Comparison of ENCODE assay signal across 8 mouse cellular contexts in the genomic region with DNA sequence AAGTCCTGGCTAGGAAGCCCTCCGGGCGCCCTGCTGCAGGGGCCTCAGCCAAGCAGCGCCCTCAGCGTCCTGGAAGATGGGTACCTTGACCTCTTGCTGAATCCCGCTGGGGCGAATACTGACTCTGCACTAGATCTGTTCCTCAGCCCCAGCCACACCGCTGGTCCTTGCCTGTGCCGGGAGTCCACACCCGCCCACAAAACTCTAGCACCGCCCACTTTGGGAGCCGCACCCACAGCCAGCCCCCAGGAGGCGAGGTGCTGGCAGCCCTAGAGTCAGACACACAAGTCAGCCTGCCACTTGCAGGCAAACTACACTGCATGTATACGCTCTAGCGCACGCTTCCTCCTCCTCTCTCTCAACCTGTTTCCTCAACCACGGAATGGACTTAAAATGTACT. TPM values are rescaled to one million over a fixed set of nuclear protein-coding genes. Genes with fewer than 3 reads are reported as not detected.
A peak's percentile ranks its signal among the peaks of the same experiment; 100 is the strongest.
DNase-seq lines count a peak whose midpoint lies in the region; ATAC-seq lines count a peak whose summit lies in the region.

A gene (minus strand): TSS at position 148 of the 400 bp plus-strand sequence.

- no peak within 1 kb of the TSS for H3K4me3 ChIP-seq in forebrain, embryonic 11.5 days (ENCODE audit: low read depth, low read length)
- no peak within 1 kb of the TSS for H3K4me3 ChIP-seq in forebrain, embryonic 10.5 days
- H3K4me3 ChIP-seq in embryonic facial prominence, embryonic 15.5 days (replicated peaks): 0 out of 2 replicates have a peak within 1 kb of the TSS, but pooled peaks have one; percentile 9

- DNase-seq in forebrain, embryonic 11.5 days (ENCODE audit: low spot score): peak; percentile 57
- no peak for DNase-seq in forebrain, embryonic 10.5 days (ENCODE audit: extremely low spot score, low spot score)
- peak; percentile 40 for DNase-seq in heart, postnatal 25 days (ENCODE audit: low spot score)
- peak; percentile 2 to 10 for DNase-seq in left cerebral cortex, postnatal 25 days (ENCODE audit: low spot score in 2 of 2)
- DNase-seq in testis, postnatal 14 days (ENCODE audit: low spot score): peak; percentile 33
- no peak for DNase-seq in layer of hippocampus, adult 9-10 months (ENCODE audit: low spot score)

- WGBS in forebrain, embryonic 11.5 days: 21% methylated on average over 16 of the region's 16 CpGs
- WGBS in forebrain, embryonic 10.5 days: 14% methylated on average over 16 of the region's 16 CpGs
- 11% methylated on average over 16 of the region's 16 CpGs for WGBS in embryonic facial prominence, embryonic 15.5 days

- intact Hi-C loops in heart, postnatal 25 days (cut with DNase I): loop anchor here (5.0 kb wide), 1 partner anchor 45 kb away; no protein-coding TSS in a partner anchor
- intact Hi-C loops in left cerebral cortex, postnatal 25 days (cut with DNase I): no loop called here

- H3K9ac ChIP-seq in forebrain, embryonic 11.5 days (ENCODE audit: low read length): no peak within 1 kb of the TSS
- H3K9ac ChIP-seq in embryonic facial prominence, embryonic 15.5 days: 0 out of 2 replicates have a peak within 1 kb of the TSS, but pooled peaks have one; percentile 1

- no peaks in the 10 kb centered on the region for H3K36me3 ChIP-seq in forebrain, embryonic 11.5 days (ENCODE audit: control insufficient read depth, insufficient read depth, low read length)
- H3K36me3 ChIP-seq in forebrain, embryonic 10.5 days (replicated peaks): no peaks in the 10 kb centered on the region
- H3K36me3 ChIP-seq in embryonic facial prominence, embryonic 15.5 days: no peaks in the 10 kb centered on the region

- no peak for ATAC-seq in forebrain, embryonic 11.5 days (replicated peaks; ENCODE audit: low FRiP score)
- ATAC-seq in embryonic facial prominence, embryonic 15.5 days (ENCODE audit: insufficient number of reproducible peaks, low FRiP score, low TSS enrichment, low read depth): peak; percentile 67; the same call in 1 of the 2 replicates
- peak; percentile 88 for ATAC-seq in megakaryocyte progenitor cell, adult 5-6 weeks (replicated peaks; ENCODE audit: poor library complexity)

- H3K27ac ChIP-seq in forebrain, embryonic 11.5 days (ENCODE audit: low read depth, low read length): no peak within 1 kb of the TSS
- no peak within 1 kb of the TSS for H3K27ac ChIP-seq in forebrain, embryonic 10.5 days
- no peak within 1 kb of the TSS for H3K27ac ChIP-seq in embryonic facial prominence, embryonic 15.5 days (replicated peaks)

- H3K27me3 ChIP-seq in forebrain, embryonic 11.5 days (ENCODE audit: control insufficient read depth, insufficient read depth, low read length): no peaks in the 10 kb centered on the region
- H3K27me3 ChIP-seq in forebrain, embryonic 10.5 days (ENCODE audit: poor library complexity, severe bottlenecking): peaks cover 15% of the 10 kb centered on the region
- H3K27me3 ChIP-seq in embryonic facial prominence, embryonic 15.5 days: no peaks in the 10 kb centered on the region; the same call in 1 of the 2 replicates

- 0 out of 2 replicates have a peak, but pooled peaks cover 2% of the 10 kb centered on the region for H3K4me1 ChIP-seq in forebrain, embryonic 11.5 days (replicated peaks; ENCODE audit: control insufficient read depth, insufficient read depth, low read length)
- H3K4me1 ChIP-seq in forebrain, embryonic 10.5 days: peaks cover 17% of the 10 kb centered on the region
- H3K4me1 ChIP-seq in embryonic facial prominence, embryonic 15.5 days: peaks cover 10% of the 10 kb centered on the region

- H3K9me3 ChIP-seq in forebrain, embryonic 11.5 days (ENCODE audit: control insufficient read depth, low read length): no peaks in the 10 kb centered on the region
- H3K9me3 ChIP-seq in forebrain, embryonic 10.5 days: no peaks in the 10 kb centered on the region
- H3K9me3 ChIP-seq in embryonic facial prominence, embryonic 15.5 days (replicated peaks): no peaks in the 10 kb centered on the region

- H3K4me2 ChIP-seq in forebrain, embryonic 11.5 days (ENCODE audit: low read depth, low read length, severe bottlenecking): no peak within 1 kb of the TSS
- peak within 1 kb of the TSS; percentile 45 for H3K4me2 ChIP-seq in embryonic facial prominence, embryonic 15.5 days (replicated peaks)

RNA-seq across cellular contexts. Expression of the gene that starts here (rescaled TPM):
- polyA plus RNA-seq in forebrain, embryonic 11.5 days (2014; fragmentation: Nextera tagmentation; extraction: Ambion mirVana): not detected in 2 replicates
- not detected in 2 replicates for polyA plus RNA-seq in forebrain, embryonic 10.5 days (2016; fragmentation: Nextera tagmentation; extraction: Ambion mirVana)
- 0.22 and 0.35 TPM in 2 replicates for polyA plus RNA-seq in embryonic facial prominence, embryonic 15.5 days (2015; fragmentation: Nextera tagmentation; extraction: Ambion mirVana)
- under 1 TPM; 0.17 to 0.23 TPM for total RNA-seq in heart, postnatal 25 days (2021)
- not detected for total RNA-seq in left cerebral cortex, postnatal 25 days (2021)
- not detected in 2 replicates for total RNA-seq in megakaryocyte progenitor cell, adult 5-6 weeks (2015)
- total RNA-seq in megakaryocyte progenitor cell, adult 5-6 weeks (2017): not detected in 2 replicates

Comparison
In these comparisons a context has a peak if more than half of its experiments do, and no peak if none do; other contexts are left out.
1. Peak in DNase-seq in forebrain, embryonic 11.5 days; RNA of the gene not detected or under 1 TPM.
2. Peak in ATAC-seq, H3K4me3 ChIP-seq, H3K9ac ChIP-seq and H3K4me2 ChIP-seq in embryonic facial prominence, embryonic 15.5 days; RNA of the gene not detected or under 1 TPM.
3. Peak in DNase-seq in heart, postnatal 25 days; RNA of the gene not detected or under 1 TPM.
4. Peak in DNase-seq in left cerebral cortex, postnatal 25 days; RNA of the gene not detected or under 1 TPM.
5. Peak in ATAC-seq in megakaryocyte progenitor cell, adult 5-6 weeks; RNA of the gene not detected or under 1 TPM.